In genomic region chr5:107288427-107289233, GRCm38 (mm10) we compare ENCODE assay signal across 8 mouse cellular contexts. TPM values are rescaled to one million over a fixed set of nuclear protein-coding genes. Genes with fewer than 3 reads are reported as not detected.
DNase-seq lines count a peak whose midpoint lies in the region; ATAC-seq and TF ChIP-seq lines count a peak whose summit lies in the region.

No protein-coding gene starts in this region.

- no peak overlapping the region for H3K27ac ChIP-seq in forebrain, embryonic 11.5 days (ENCODE audit: low read depth, low read length)
- peak overlapping the region; percentile 95 for H3K27ac ChIP-seq in lung, postnatal 0 days (ENCODE audit: low read length)

- H3K9me3 ChIP-seq in forebrain, embryonic 11.5 days (ENCODE audit: control insufficient read depth, low read length) = no peaks in the 10 kb centered on the region
- no peaks in the 10 kb centered on the region for H3K9me3 ChIP-seq in lung, postnatal 0 days (ENCODE audit: low read length)

- TF ChIP-seq EP300 in lung, postnatal 0 days (IDR thresholded peaks at IDR 0.05) = no peak

- H3K27me3 ChIP-seq in forebrain, embryonic 11.5 days (ENCODE audit: control insufficient read depth, insufficient read depth, low read length) = peaks cover 20% of the 10 kb centered on the region
- no peaks in the 10 kb centered on the region for H3K27me3 ChIP-seq in lung, postnatal 0 days (replicated peaks; ENCODE audit: insufficient read depth, low read length)

- H3K4me1 ChIP-seq in forebrain, embryonic 11.5 days (replicated peaks; ENCODE audit: control insufficient read depth, insufficient read depth, low read length) = peaks cover 7% of the 10 kb centered on the region; the same call in 1 of the 2 replicates
- no peaks in the 10 kb centered on the region for H3K4me1 ChIP-seq in lung, postnatal 0 days (ENCODE audit: insufficient read depth, low read depth, low read length)

- H3K9ac ChIP-seq in forebrain, embryonic 11.5 days (ENCODE audit: low read length) = peak overlapping the region; percentile 65
- peak overlapping the region; percentile 81 for H3K9ac ChIP-seq in lung, postnatal 0 days (replicated peaks; ENCODE audit: low read depth)

- no peak for TF ChIP-seq CTCF in lung, postnatal 0 days (IDR thresholded peaks at IDR 0.05)

- peak; percentile 14 for DNase-seq in spleen, adult 12 weeks (ENCODE audit: low spot score)
- DNase-seq in spleen, postnatal 36 days (ENCODE audit: low spot score in 2 of 2) = no peak
- DNase-seq in adrenal gland, postnatal 4 days (ENCODE audit: low spot score in 2 of 2) = peak; percentile 18 to 23
- DNase-seq in forebrain, embryonic 11.5 days (ENCODE audit: low spot score) = peak; percentile 71
- peak; percentile 50 for DNase-seq in induced T-regulatory cell, adult 2 months (ENCODE audit: low read depth)
- peak; percentile 49 for DNase-seq in lung, postnatal 0 days (ENCODE audit: low spot score)
- peak; percentile 23 for DNase-seq in ovary, adult 18-20 months (ENCODE audit: low spot score)
- DNase-seq in thymus, postnatal 4 days = peak; percentile 80

- H3K4me2 ChIP-seq in forebrain, embryonic 11.5 days (ENCODE audit: low read depth, low read length, severe bottlenecking) = peak overlapping the region; percentile 98
- H3K4me2 ChIP-seq in lung, postnatal 0 days (replicated peaks; ENCODE audit: low read depth, low read length) = peak overlapping the region; percentile 87

- H3K4me3 ChIP-seq in forebrain, embryonic 11.5 days (ENCODE audit: low read depth, low read length) = peak overlapping the region; percentile 66
- peak overlapping the region; percentile 86 for H3K4me3 ChIP-seq in lung, postnatal 0 days (ENCODE audit: low read depth, low read length)

- under 1% methylated on average over 62 of the region's 62 CpGs for WGBS in forebrain, embryonic 11.5 days
- WGBS in lung, postnatal 0 days = under 1% methylated on average over 56 of the region's 62 CpGs

- no peaks in the 10 kb centered on the region for H3K36me3 ChIP-seq in forebrain, embryonic 11.5 days (ENCODE audit: control insufficient read depth, insufficient read depth, low read length)
- no peaks in the 10 kb centered on the region for H3K36me3 ChIP-seq in lung, postnatal 0 days (ENCODE audit: insufficient read depth, low read length)

- peak; percentile 44 for ATAC-seq in forebrain, embryonic 11.5 days (replicated peaks; ENCODE audit: low FRiP score)
- peak; percentile 28; the same call in 1 of the 2 replicates for ATAC-seq in lung, postnatal 0 days

RNA-seq across cellular contexts. Expression of gene Tgfbr3, which starts 0.8 kb away (rescaled TPM):
- 100 to 1,000 TPM; 214 to 231 TPM for total RNA-seq in adrenal gland, postnatal 4 days (2021)
- 6.9 and 7.6 TPM in 2 replicates for polyA plus RNA-seq in forebrain, embryonic 11.5 days (2014; fragmentation: Nextera tagmentation; extraction: Ambion mirVana)
- polyA plus RNA-seq in lung, postnatal 0 days (2015; fragmentation: Nextera tagmentation; extraction: Ambion mirVana) = 21.4 and 21.5 TPM in 2 replicates

RNA-seq across cellular contexts. Expression of gene Brdt, which starts 42.3 kb away (rescaled TPM):
- 1 to 10 TPM; 5.6 to 8.2 TPM for total RNA-seq in adrenal gland, postnatal 4 days (2021)
- polyA plus RNA-seq in forebrain, embryonic 11.5 days (2014; fragmentation: Nextera tagmentation; extraction: Ambion mirVana) = 1.1 and 1.2 TPM in 2 replicates
- polyA plus RNA-seq in lung, postnatal 0 days (2015; fragmentation: Nextera tagmentation; extraction: Ambion mirVana) = 1.5 and 1.6 TPM in 2 replicates

Comparison
In these comparisons a context has a peak if more than half of its experiments do, and no peak if none do; other contexts are left out.
1. DNase-seq: peak in spleen, adult 12 weeks (single experiment), adrenal gland, postnatal 4 days (2 of 2), forebrain, embryonic 11.5 days (single experiment), induced T-regulatory cell, adult 2 months (single experiment), lung, postnatal 0 days (single experiment), ovary, adult 18-20 months (single experiment) and thymus, postnatal 4 days (single experiment); none in spleen, postnatal 36 days (0 of 2).